Mouse (Mus musculus) thymus, postnatal 0 days (tissue): ENCODE results near the gene Hspb2. TPM values are rescaled to one million over a fixed set of nuclear protein-coding genes. Genes with fewer than 3 reads are reported as not detected.

ENCODE experiments used
- DNase-seq: peaks from one replicate; pipeline ENCODE4 v3.0.0-alpha.2; 2015; ENCODE audit warnings: low spot score
- polyA plus RNA-seq: library from polyadenylated mRNA; unstranded; fragments of >200 nt; fragmentation: Nextera tagmentation; extraction: Ambion mirVana; gene quantifications from 2 replicates; pipeline ENCODE4 v1.2.1, GENCODE M21; 2015

Hspb2 gene
- polyA plus RNA-seq, 1 experiment from 2014 or later = 2.7 TPM

DNA sequence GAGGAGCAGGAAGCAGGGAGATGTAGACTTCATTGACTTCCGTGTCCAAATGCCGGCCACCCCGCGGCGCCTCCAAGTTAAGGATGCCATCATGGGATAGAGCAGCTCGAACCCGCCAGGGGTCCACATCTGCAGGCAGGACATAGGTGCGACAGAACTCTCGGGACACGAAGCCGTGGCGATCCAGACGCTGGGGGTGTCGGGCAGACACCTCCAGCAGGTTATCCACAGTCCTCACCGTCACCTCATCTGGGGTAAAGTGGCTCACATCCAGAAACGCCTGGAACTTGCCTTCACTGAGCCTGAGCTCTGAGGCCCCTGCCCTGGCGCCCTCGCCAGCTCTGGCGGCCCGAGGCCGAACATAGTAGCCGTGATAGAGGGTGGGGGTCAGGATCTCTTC is 831 bp downstream of the Hspb2 start, which contains the start of gene Cryab:
Gene Cryab (plus strand): TSS at position 3 of the 400 bp plus-strand sequence.
- no peak for DNase-seq

DNA sequence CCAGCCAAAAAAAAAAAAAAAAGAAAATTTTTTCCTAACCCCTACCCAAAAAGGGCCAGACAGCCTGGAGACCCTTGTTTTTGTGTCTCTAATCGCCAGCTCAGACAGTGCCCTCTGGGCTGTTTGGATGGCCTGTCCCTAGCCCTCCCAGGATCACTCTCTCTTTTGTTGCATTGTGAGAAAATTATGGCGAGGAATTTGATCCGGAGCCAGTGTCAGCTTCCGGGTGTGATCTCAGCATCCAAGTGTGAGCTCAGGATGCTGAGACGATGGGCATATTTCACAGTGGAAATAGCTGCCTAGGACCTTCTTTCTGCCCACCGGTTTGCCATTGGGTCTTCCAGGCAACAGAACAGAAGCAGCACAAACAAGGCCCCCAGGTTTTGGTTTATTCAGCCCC is 1.4 kb downstream of the Hspb2 start:
- DNase-seq = no peak

DNA sequence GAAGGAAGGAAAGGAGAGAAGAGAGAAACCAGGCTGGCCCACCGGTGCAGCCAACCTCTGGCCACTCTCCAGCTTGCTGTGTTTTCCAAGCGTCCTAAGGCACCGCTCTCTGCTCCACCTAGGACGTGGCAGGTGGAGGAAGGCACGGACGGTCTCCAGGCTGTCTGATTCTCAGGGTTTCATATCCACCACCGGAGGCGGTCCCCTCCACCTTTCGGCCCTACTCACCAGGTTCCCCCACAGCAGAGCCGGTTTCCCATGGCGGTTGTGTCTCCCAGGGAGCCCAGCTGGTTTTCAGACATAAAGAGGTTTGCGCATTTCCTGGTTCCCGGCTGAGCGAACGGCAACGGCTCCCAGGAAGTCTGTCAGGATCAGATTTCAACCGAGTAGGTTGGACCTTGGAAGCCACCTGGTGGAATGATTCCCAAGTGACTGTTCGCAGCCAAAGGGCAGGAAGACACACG is 5.9 kb downstream of the Hspb2 start, which contains the start of gene 2310030G06Rik:
Gene 2310030G06Rik (minus strand): TSS at position 323 of the 464 bp plus-strand sequence.
- no peak for DNase-seq

DNA sequence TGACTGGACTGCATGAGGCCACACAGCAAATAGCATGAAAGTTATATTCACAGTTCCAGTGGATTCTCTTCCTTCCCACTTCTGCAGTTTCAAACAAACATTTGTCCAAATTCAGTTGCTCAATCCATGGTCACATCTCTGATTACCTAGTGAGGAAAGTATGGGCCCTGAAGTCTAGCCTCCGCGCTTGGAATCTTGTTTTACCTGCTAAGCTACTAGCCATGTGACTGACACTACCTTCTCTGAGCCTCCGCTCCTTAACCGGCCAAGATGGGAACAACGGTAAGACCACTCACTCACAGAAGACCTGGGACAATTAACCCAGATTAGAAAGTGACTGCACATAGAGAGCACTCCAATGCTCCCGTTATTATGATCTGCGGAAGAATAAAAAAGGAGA is 6.3 kb downstream of the Hspb2 start:
- DNase-seq = no peak

DNA sequence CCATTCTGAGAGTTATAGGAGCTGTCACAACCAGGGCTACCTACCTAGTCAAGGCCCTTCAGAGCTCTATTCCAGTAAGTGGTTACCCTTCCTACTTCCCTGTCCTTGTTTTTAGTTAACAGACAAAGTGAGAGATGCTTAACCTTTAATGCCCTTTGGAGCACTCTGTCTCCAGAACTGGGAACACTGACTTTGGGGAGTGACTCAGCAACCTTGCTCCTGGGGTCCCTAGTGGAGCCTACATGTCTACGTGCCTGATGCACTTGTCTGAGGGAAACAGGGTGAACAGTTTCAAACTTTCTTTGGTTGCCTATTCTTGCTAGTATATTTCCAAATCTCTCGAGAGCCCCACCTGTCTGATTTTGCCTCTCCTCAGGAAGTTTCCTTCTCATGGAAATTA is 9.4 kb downstream of the Hspb2 start:
- DNase-seq = no peak

DNA sequence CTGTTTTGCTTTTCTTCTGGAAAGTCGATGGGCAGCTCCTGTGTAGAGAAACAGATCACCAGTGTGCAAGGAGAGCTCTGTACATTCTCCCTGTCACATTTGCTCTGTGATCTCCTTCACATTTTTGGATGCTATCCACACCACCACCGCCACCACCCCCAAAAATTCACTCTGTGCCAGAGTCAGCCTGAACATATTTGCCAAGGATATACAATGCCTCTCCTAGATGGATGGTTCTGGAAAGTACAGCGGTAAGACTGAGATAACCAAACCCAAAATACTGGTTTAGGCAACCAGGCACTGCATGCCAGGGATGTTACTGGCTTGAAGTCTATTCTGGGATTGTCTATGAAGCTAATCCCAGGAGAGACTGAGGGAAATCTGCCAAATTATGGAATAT is 9.9 kb downstream of the Hspb2 start:
- DNase-seq = no peak

DNA sequence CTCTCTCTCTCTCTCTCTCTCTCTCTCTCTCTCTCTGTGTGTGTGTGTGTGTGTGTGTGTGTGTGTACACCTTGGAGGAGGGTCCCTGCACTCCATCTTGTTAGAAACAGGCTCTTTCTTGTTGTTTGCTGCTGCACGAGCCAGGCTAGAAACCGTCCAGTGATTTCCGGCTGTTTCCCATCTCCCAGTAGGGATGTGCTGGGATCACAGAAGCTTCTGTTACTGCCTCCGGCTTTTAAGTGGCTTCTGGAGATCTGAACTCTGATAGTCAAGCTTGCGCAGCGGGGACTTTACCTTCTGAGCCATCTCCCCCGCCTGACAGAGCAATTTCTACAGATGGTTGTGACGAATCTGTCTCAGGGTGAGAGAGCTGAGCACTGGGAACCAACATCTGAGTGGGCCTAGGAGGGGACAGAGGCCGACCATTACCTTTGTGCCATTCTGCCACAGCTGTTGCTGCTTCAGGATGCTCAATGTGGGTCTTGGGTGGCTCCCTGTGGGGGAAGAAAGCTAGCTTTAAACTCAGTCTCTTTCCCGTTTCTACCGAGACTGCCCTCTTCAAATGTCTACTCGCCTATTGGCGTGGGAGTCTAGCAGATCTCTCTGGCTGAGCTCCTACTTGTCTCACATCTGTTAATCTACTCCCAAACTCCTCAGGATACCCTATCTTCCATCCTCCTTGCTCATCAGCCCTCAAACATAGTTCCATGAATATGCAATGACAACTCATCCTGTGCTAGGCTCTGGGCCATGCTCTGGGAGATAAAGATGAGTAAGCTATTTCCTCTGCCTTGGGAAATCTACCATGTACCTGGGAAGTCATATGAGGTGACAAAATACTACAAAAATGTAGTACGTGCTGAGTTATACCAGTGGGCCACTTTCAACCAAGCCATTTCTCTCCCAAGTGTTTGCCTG is 11.0 kb downstream of the Hspb2 start:
- DNase-seq = no peak

DNA sequence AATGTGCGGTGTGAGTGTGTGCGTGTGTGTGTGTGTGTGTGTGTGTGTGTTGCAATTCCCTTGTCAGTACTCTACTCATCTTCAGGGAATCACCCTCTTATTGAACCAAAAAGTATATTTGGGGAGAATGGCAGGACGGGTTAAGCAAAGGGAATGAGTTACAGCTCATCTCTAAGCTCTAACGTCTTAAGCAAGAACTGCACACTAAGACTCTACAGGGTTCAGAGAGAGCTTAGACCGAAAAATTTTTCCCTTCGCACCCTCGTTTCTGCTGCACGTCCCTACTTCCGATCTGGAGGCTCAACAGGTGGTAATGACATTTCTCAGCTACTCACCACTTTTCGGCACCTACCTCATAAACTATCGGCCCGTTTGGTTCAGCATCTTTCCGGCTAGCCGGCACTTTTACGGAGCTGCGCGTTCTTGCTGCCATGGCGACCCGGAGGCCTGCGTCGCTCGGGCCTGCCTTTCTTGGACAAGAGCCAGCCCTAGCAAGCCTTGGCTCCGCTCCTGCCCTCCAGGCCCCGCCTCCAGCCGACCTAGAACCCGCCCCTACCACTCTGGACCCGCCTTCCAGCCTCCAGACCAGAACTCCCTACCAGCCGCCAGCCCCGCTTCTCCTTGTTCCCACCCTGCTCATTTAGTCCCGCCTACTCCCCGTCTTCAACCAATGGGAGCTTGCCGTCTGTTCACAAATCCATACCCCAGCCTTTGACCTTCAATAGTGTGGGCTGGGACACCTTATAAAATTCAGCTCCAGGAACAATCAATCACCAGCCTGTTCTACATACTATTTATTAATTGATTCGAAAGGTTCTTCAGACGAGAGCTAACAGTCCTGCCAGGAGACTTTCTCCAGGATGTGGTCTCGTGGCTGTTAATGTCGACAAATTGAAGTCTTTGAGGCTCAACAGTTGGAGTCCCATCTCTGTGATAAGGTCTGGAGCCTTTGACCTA is 13.0 kb downstream of the Hspb2 start, which contains the start of gene Dixdc1:
Gene Dixdc1 (minus strand): TSS at position 604 of the 957 bp plus-strand sequence.
- peak; percentile 65 for DNase-seq

DNA sequence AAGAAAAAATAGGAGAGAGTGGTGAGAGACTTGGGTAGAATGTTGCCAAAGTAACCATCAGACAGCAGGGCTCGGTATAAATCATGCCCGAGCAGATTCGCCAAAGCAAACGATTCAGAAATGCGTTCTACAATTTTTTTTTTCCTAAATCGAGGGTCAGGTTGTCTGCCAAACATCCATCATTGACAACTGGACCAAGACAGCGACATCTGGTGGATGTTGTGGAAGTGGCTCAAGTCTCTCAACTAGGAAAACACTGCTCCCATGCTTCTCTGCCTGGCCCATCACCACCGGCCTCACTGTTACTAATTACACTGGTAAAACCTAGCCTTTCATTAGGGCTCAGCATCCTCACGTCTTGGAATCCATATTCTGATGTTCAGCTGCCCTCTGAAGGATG is 17.2 kb downstream of the Hspb2 start:
- no peak for DNase-seq

DNA sequence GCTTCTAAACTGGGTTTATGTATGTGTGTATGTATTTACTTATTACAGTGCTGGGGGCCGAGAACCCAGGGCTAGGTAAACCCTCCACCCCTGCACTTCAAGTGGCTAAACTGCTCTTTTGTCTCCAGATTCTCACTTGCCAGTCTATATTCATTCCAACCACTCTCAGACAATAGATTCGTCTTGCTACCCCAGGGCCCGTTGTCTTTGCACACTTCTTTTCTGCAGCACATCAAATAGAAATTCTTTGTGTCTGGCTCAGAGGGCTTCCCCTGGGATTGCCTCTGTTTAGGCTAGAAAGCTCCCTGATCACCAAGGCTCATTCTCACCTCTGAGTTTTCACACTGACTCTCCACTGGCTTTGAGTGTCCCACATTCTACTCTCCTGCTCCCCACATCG is 19.6 kb downstream of the Hspb2 start:
- DNase-seq = no peak

DNA sequence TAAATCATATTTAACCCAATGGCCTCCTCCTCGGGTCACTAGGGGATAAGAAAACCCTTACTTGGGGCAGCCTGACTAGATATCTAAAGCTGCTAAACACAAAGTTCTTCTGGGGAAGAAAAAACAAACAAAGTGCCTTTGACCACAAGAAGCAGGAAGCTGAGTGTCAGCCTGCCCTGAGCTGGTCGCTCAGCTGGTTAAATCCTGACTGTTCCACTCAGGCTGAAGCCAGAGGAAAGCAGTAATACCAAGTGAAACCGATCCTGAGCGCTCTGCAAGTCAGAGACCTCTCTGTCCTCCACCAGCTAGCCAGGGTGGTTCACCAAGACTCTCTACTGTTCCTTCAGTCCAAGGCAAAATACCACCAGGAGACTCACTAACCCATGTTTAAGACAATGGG is 22.6 kb downstream of the Hspb2 start:
- no peak for DNase-seq

DNA sequence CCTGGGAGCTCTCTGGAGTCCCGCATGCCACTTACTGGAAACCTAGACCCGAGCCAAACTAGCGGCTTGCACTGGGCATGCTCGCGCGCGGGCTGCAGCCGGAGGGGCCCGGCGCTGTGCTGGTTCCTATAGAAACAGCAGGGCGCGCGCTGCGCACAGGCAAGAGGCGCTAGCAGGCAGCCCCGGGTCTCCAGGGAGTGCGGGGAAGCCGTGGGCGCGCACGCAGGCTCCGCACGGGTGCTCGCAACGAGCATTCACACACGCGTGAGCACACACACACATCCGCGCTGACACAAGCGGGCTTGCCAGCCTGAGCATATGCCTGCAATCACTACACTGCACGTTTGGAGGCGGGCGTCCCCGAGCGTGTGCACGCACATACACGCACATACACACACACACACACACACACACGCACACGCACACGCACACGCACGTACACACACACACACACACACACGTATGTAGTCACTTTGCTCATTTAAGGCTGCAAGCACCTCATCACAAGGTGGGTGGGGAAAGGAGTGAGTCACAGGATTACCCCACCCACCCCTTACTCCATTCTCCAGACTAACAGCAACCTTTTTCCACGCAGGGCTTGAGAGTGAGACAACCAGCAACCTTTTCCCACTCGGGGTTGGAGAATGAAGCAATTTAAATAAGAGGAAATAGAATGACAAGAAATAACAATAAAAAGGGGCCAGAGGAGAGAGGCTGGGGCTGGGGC is 24.1 kb downstream of the Hspb2 start:
- DNase-seq = peak; percentile 56

DNA sequence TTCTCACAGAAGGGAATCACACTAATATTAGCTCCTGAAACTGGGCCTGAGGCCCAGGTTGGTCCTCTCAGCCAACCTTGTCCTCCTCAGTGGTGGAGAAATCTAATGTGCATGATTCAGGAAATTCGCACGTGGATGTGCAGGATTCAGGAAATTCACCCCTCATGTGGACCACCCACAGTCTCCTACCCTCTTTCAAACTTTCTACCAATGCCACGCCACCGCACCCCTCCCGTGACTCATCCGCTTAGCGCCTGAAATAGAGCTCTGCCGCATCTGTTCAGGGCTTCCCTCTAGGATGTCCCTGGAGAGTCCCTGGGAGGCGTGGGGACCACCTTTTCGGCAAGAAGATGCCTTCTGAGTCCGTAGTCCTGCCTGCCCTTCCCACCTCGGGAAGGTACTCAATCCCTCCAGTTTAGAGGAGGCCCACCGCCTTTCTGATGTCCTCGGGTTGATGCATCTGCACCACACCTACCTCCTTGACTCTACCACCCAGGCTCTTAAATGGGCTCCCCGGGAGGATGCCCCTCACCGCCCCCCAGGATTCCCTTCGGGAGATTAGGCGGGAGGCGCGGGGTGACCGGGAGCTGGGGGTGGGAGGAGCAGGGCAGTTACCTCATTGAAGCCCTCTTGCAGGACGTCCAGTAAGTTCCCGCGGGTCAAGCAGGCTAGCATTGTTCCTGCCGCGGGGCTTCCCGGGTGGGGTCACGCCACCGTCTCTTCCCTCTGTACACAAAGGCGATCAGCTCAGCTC is 24.8 kb downstream of the Hspb2 start:
- DNase-seq = no peak

DNA sequence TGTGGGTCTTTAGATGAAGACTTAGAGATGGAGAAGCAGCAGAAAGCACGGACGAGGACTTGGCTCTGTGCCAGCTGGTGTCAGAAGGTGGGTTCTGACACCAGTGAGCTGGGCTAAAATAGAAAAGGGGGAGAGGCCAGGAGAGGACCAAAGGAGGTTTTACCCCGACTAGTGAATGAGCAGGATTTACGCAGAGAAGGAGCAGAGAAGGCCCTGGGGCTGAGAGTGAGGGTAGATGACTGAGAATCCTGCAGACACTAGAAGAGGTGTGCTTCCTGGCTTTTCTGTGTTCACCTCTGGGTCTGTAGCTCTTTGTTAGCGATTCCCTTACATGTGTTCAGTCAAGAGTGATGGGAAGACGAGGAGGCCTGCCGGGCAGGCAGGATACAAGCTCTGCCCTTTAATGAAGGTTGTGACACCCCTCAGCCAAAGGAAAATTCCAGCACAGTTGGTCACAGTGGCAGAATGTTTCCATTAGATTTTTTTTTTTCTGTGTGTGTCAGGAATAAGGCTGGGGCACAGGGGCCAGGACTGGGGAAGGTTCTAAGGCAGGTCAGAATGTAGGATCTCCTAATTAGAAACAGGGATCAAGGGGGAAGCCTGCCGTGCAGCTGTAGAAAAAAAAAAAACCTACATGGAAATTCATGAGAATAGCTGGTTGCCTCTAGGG is 26.1 kb downstream of the Hspb2 start:
- DNase-seq = no peak

DNA sequence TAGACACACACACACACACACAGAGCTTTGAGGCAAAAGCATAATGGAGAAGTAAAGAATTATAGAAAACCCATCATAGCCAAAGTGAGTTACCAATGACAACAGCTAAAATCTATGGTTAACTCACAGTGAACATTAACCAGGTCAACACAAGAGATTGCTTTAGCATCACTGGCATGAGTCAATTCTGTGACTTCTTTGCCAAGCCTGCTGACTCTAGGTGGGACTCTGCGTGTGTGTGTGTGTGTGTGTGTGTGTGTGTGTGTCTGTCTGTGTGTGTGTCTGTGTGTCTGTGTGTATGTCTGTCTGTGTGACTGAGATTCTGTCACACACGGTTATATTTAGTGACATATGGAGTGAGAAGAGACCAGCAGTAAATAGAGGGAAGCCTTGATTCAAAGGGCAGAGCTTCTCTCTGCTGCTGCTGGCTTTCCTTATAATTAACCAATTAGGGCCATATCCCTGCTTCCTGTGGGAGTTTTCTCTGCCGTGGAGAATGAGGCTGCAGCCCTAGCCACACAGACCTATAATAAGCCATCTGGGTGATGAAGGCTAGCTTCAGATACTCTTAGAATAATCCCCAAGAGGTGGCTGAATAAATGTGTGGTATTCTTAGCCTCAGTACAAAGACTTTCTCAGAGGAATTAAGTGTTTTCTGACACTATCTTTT is 27.4 kb downstream of the Hspb2 start:
- DNase-seq = no peak

DNA sequence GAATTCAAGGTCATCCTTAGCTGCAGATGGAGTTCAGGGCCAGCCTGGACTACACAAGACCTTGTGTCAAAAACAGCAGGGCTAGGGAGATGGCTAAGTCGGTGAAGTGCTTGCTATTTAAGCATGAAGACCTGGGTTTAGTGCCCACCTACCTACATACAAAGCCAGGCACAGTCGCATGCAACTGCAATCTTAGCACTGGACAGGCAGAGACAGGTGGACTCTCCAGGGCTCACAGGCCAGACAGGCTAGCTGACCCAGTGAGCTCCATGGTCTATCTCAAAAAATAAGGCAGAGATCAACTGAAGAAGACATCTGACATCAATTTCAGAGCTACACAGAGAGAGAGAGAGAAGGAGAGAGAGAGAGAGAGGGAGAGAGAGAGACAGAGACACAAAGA is 28.0 kb downstream of the Hspb2 start:
- no peak for DNase-seq

DNA sequence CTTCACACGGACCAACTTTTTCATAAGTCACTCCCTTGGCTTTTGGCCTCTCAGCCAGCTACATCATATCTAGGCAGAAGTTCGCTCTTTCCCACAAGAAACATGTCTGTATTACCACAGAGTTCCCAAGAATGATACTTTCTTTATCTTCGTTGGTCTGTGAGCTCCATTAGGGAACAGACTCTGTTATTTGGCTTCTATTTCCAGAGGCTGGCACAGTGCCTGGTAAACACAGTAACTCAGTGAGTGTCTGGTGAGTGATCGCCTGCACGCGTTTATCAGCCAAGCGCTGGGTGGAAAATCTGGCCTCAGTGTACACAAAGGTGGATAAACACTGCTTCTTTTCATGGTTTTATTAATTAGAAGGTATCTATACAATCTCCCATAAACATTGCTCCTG is 28.7 kb downstream of the Hspb2 start:
- DNase-seq = no peak

DNA sequence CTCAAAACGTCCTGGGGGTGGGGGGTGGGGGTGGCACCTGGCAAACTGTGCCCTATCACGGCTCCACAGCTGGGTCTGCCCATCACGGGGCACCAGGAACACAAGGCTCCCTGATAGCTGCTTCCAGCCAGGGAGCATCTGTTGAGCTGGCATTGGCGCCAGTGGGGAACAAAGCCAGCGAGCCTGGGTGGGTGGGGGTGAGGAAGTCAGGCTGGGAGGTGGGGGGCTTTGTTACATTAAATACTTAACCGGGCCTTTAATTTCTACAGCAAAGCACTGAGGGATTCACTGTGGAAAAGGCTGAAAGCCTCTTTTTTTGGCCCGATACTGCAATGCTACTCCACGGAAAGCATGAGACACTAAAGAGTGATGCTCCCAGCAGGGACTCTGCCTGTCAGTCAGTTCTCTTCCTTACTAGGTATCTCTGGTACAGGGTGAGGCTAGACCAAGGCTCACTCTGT is 29.7 kb downstream of the Hspb2 start:
- DNase-seq = no peak

DNA sequence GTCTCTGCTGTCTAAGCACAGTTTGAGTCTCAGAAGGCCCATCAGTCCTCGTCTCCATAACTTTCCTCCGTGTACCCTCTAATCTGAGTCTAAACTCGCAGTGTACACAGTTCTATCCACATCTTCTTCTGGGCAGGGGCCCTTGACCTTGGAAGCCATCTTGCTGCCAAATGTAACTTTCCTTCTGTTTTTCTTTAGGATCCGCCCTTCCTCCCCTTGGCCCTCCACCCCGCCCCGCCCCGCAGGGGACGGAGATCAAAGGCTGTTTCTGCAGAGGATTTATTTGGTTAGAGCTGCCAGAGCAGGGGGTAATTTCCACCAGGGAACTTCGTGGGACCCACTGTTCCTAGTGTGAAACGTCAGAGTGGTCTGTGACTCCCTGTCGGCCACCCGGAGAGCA is 31.1 kb downstream of the Hspb2 start:
- no peak for DNase-seq
